Mouse (Mus musculus): Measurements from ENCODE around the gene Kif3b.

DNA sequence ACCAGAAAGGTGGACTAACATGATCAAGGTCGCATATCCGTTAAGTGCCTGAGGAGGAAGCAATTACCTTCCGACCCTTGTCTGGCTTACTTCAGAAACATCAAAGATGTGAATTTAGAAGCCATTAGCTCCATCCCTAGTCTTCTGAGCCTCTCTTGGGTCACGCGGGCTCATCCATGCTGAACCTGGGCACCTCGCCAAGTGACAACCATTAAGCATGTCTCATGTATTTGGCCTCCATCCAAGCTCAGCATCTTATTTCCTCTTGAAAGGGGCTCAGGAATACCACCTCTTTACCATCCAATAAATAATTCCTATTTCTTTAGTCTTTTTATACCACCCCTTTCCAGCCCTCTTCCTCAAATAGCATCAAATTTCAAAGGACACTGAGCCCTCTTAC, 3.4 kb upstream of the Kif3b start:
- TF ChIP-seq CTCF (IDR thresholded peaks at IDR 0.05; ENCODE audit: borderline replicate concordance, extremely low read depth, insufficient read depth, insufficient read length): no peak
- no peak for TF ChIP-seq POLR2A (IDR thresholded peaks at IDR 0.05; ENCODE audit: borderline replicate concordance, extremely low read depth, insufficient read depth, insufficient read length, poor library complexity, severe bottlenecking)

All from brain, embryonic 14.5 days (tissue).